Mouse (Mus musculus) limb, embryonic 14.5 days (tissue): ENCODE data around the gene Krt6b. TPM values are rescaled to one million over a fixed set of nuclear protein-coding genes. Genes with fewer than 3 reads are reported as not detected.
A peak's percentile ranks its signal among the peaks of the same experiment; 100 is the strongest.

Experiments used
- ATAC-seq: fragments of 200-750 bp; cut with Nextera tagmentation; 2 replicates; pipeline ENCODE4 v1.8.0; 2017; ENCODE audit warnings: low read depth, moderate number of reproducible peaks, moderate TSS enrichment; ENCODE audit not compliant: low FRiP score
- DNase-seq: peaks from one replicate; pipeline ENCODE4 v3.0.0-alpha.2; 2015; ENCODE audit warnings: low spot score
- H3K27ac ChIP-seq: fragments of 300-500 bp; sonication (generic); replicated peaks from 2 replicates; pipeline ENCODE4 v1.5.1; 2014; ENCODE audit warnings: low read depth, mild to moderate bottlenecking, low read length, moderate library complexity, mixed read lengths
- H3K27me3 ChIP-seq: fragments of 300-500 bp; sonication (generic); 2 replicates; pipeline ENCODE4 v1.6.1; 2014; ENCODE audit warnings: low read length, mixed read lengths; ENCODE audit not compliant: control insufficient read depth, insufficient read depth
- H3K36me3 ChIP-seq: fragments of 300-500 bp; sonication (generic); 2 replicates; pipeline ENCODE4 v1.6.1; 2014; ENCODE audit warnings: mild to moderate bottlenecking, low read length, moderate library complexity, mixed read lengths; ENCODE audit not compliant: control insufficient read depth, insufficient read depth
- H3K4me1 ChIP-seq: fragments of 300-500 bp; sonication (generic); 2 replicates; pipeline ENCODE4 v1.6.1; 2014; ENCODE audit warnings: antibody characterized with exemption, low read length, mixed read lengths; ENCODE audit not compliant: control insufficient read depth, insufficient read depth
- H3K4me2 ChIP-seq: fragments of 300-500 bp; sonication (generic); replicated peaks from 2 replicates; pipeline ENCODE4 v1.6.1; 2014; ENCODE audit warnings: low read depth, mild to moderate bottlenecking, low read length, moderate library complexity; ENCODE audit not compliant: severe bottlenecking
- H3K4me3 ChIP-seq: fragments of 300-500 bp; sonication (generic); replicated peaks from 2 replicates; pipeline ENCODE4 v1.5.1; 2014; ENCODE audit warnings: low read length
- H3K9ac ChIP-seq: fragments of 300-500 bp; sonication (generic); 2 replicates; pipeline ENCODE4 v1.6.1; 2014; ENCODE audit warnings: mild to moderate bottlenecking, low read depth, low read length, moderate library complexity; ENCODE audit not compliant: severe bottlenecking
- H3K9me3 ChIP-seq: fragments of 300-500 bp; sonication (generic); 2 replicates; pipeline ENCODE4 v1.6.1; 2016; ENCODE audit warnings: low read length; ENCODE audit not compliant: control insufficient read depth
- POLR2A ChIP-seq: fragments of 200-500 bp; IDR thresholded peaks from 2 replicates; pipeline ENCODE4 v1.8.0; 2012; ENCODE audit warnings: inconsistent platforms, mild to moderate bottlenecking, moderate library complexity, borderline replicate concordance; ENCODE audit not compliant: insufficient read depth, insufficient read length; ENCODE audit errors: extremely low read depth
- WGBS: fragments of 180-500 bp; shearing (Covaris S2); extraction: QIAGEN DNeasy Blood & Tissue Kit; methylation state at CpG from one replicate; pipeline ENCODE4 v1.1.7; 2014; 5-methylcytosine and 5-hydroxymethylcytosine counted together
- polyA plus RNA-seq, 2 experiments: library from polyadenylated mRNA; depleted of rRNA in 1 of 2; stranded (reverse) in 1 of 2; unstranded in 1 of 2; fragments of >200 nt; fragmentation: Nextera tagmentation in 1 of 2; extraction: Ambion mirVana in 1 of 2; gene quantifications; 2 replicates each; pipeline versions ENCODE4 v1.2.1 to v1.2.3; 2012 to 2014

The Krt6b gene
- polyA plus RNA-seq (2012; rRNA removed) (not detected in 2 replicates), polyA plus RNA-seq (2014; fragmentation: Nextera tagmentation; extraction: Ambion mirVana) (not detected in 2 replicates)

- WGBS: 94% methylated on average over 2 of the region's 2 CpGs
- Histone ChIP-seq H3K4me3 (no peak within 1 kb of the TSS), H3K27ac (no peak within 1 kb of the TSS)
These were observed at the start of gene Krt6b for GRCm38 (mm10) chr15:101680187-101680586. Krt6b (minus strand) TSS chr15:101680287.

GRCm38 (mm10) chr15:101724686-101725085 is 44.6 kb upstream of the Krt6b start:
- H3K4me2 ChIP-seq: no peak overlapping the region
- H3K4me3 ChIP-seq: no peak overlapping the region
- H3K9ac ChIP-seq: no peak overlapping the region
- no peaks in the 10 kb centered on the region for H3K36me3 ChIP-seq
- DNase-seq: no peak
- H3K27ac ChIP-seq: no peak overlapping the region
- no peaks in the 10 kb centered on the region for H3K4me1 ChIP-seq
- no peak for ATAC-seq
- no peaks in the 10 kb centered on the region for H3K9me3 ChIP-seq
- no peaks in the 10 kb centered on the region for H3K27me3 ChIP-seq
- TF ChIP-seq POLR2A: no peak
- 48% methylated on average over 5 of the region's 5 CpGs for WGBS

More at GRCm38 (mm10) chr15:101680187-101680586, at the start of gene Krt6b:
- Histone ChIP-seq H3K27me3 (no peaks in the 10 kb centered on the region), H3K4me1 (no peaks in the 10 kb centered on the region), H3K9ac (no peak within 1 kb of the TSS), H3K36me3 (no peaks in the 10 kb centered on the region), H3K4me2 (no peak within 1 kb of the TSS), H3K9me3 (no peaks in the 10 kb centered on the region)
- no peak for DNase-seq
- ATAC-seq: no peak
- no peak for TF ChIP-seq POLR2A

- no peaks in the 10 kb centered on the region for H3K27me3 ChIP-seq
- DNase-seq (no peak), ATAC-seq (no peak)
- H3K4me1 ChIP-seq: no peaks in the 10 kb centered on the region
- no peak overlapping the region for H3K4me2 ChIP-seq
- no peaks in the 10 kb centered on the region for H3K36me3 ChIP-seq
- H3K9me3 ChIP-seq: no peaks in the 10 kb centered on the region
- H3K9ac ChIP-seq: no peak overlapping the region
- no peak overlapping the region for H3K4me3 ChIP-seq
- no peak for TF ChIP-seq POLR2A
- WGBS: 59% methylated on average over 3 of the region's 3 CpGs
- no peak overlapping the region for H3K27ac ChIP-seq
These were observed 35.7 kb upstream of the Krt6b start for GRCm38 (mm10) chr15:101715831-101716230.

- no peak for ATAC-seq
- H3K27ac ChIP-seq: no peak overlapping the region; the same call in 1 of the 2 replicates
These were observed 34.3 kb upstream of the Krt6b start for GRCm38 (mm10) chr15:101714356-101714755.

GRCm38 (mm10) chr15:101713731-101714130 is 33.6 kb upstream of the Krt6b start:
- Histone ChIP-seq H3K4me3 (no peak overlapping the region), H3K4me2 (no peak overlapping the region), H3K27me3 (no peaks in the 10 kb centered on the region), H3K9me3 (no peaks in the 10 kb centered on the region), H3K4me1 (no peaks in the 10 kb centered on the region), H3K9ac (no peak overlapping the region), H3K27ac (0 out of 2 replicates have a peak overlapping the region, but pooled peaks have one; percentile 9), H3K36me3 (no peaks in the 10 kb centered on the region)
- TF ChIP-seq POLR2A: no peak
- ATAC-seq (no peak), DNase-seq (peak; percentile 3)
- 52% methylated on average over 8 of the region's 8 CpGs for WGBS

More at GRCm38 (mm10) chr15:101714356-101714755, 34.3 kb upstream of the Krt6b start:
- no peak overlapping the region for H3K4me2 ChIP-seq
- H3K4me3 ChIP-seq: no peak overlapping the region
- 83% methylated on average over 5 of the region's 5 CpGs for WGBS
- H3K9ac ChIP-seq: no peak overlapping the region
- DNase-seq: no peak
- TF ChIP-seq POLR2A: no peak
- H3K9me3 ChIP-seq: no peaks in the 10 kb centered on the region
- H3K27me3 ChIP-seq: no peaks in the 10 kb centered on the region
- H3K4me1 ChIP-seq: no peaks in the 10 kb centered on the region
- no peaks in the 10 kb centered on the region for H3K36me3 ChIP-seq

- H3K9ac ChIP-seq: peak within 1 kb of the TSS; percentile 25; the same call in 1 of the 2 replicates
- TF ChIP-seq POLR2A: no peak
- H3K36me3 ChIP-seq: no peaks in the 10 kb centered on the region
- H3K9me3 ChIP-seq: no peaks in the 10 kb centered on the region
- no peaks in the 10 kb centered on the region for H3K4me1 ChIP-seq
- WGBS: 59% methylated on average over 10 of the region's 13 CpGs
- 0 out of 2 replicates have a peak within 1 kb of the TSS, but pooled peaks have one; percentile 15 for H3K4me2 ChIP-seq
- H3K27me3 ChIP-seq: no peaks in the 10 kb centered on the region
- 0 out of 2 replicates have a peak within 1 kb of the TSS, but pooled peaks have one; percentile 9 for H3K27ac ChIP-seq
- ATAC-seq: no peak
- peak; percentile 35 for DNase-seq
- peak within 1 kb of the TSS; percentile 23 for H3K4me3 ChIP-seq
These were observed 32.6 kb upstream of the Krt6b start, which contains the start of gene Krt5 for GRCm38 (mm10) chr15:101712720-101713119. Krt5 (minus strand) TSS chr15:101712898.
